Mouse (Mus musculus): ENCODE measurements around the gene Tmem125.

- TF ChIP-seq CTCF (IDR thresholded peaks at IDR 0.05; ENCODE audit: insufficient read depth, low read length) (no peak), POLR2A (IDR thresholded peaks at IDR 0.05; ENCODE audit: borderline replicate concordance, extremely low read depth, low read depth, low read length) (no peak)
Measured at GRCm38 (mm10) chr4:118532663-118533062, 11.2 kb downstream of the Tmem125 start.

Measured in lung, adult 2 months (tissue).